Mouse (Mus musculus) liver, embryonic 14.5 days (tissue): ENCODE data around the gene Zbed5.

ENCODE experiments used
- CTCF ChIP-seq: IDR thresholded peaks from 2 replicates; pipeline ENCODE4 v1.5.1; 2016; ENCODE audit warnings: antibody characterized with exemption, low read depth, control low read depth
- EP300 ChIP-seq: IDR thresholded peaks from 2 replicates; pipeline ENCODE4 v1.6.1; 2016; ENCODE audit warnings: antibody characterized with exemption, low read depth

DNA sequence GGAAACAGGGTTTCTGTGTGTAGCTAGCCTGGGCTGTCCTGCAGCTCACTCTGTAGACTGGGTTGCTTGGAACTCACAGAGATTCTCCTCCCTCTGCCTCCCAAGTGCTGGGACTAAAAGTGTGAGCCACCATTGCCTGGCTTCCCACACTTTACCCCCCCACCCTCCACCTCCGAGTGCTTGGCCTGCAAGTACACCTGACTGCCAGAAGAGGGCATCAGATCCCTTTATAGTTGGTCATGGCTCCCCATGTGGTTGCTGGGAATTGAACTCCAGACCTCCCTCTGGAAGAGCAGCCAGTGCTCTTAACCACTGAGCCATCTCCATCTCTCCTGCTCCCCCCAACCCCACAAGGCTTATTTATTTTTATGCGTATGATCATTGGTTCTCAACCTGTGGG is 18.5 kb downstream of the Zbed5 start:
- TF ChIP-seq CTCF (peak; percentile 88), EP300 (no peak)
